Mouse (Mus musculus) lung, postnatal 0 days (tissue): ENCODE measurements around the gene Them7.
A peak's percentile ranks its signal among the peaks of the same experiment; 100 is the strongest.

Experiments
- CTCF ChIP-seq: IDR thresholded peaks from 2 replicates; pipeline ENCODE4 v1.5.1; 2016; ENCODE audit warnings: antibody characterized with exemption, mild to moderate bottlenecking
- EP300 ChIP-seq: IDR thresholded peaks from 2 replicates; pipeline ENCODE4 v1.6.1; 2016; ENCODE audit warnings: antibody characterized with exemption, mild to moderate bottlenecking, control low read depth

GRCm38 (mm10) chr2:105311414-105311813 is 87.3 kb downstream of the Them7 start:
- TF ChIP-seq CTCF (peak; percentile 49), EP300 (no peak)
